Mouse (Mus musculus) heart, postnatal 25 days (tissue): Measurements from ENCODE around the gene Pipox. TPM values are rescaled to one million over a fixed set of nuclear protein-coding genes. Genes with fewer than 3 reads are reported as not detected.
A peak's percentile ranks its signal among the peaks of the same experiment; 100 is the strongest.

Experiments used
- DNase-seq: peaks from one replicate; pipeline ENCODE4 v3.0.0; 2022; ENCODE audit warnings: low spot score
- intact Hi-C: fragments of 180-260 bp; cut with DNase I; formaldehyde crosslinking; loops from one replicate; pipeline ENCODE4 v1.15.1; 2025
- total RNA-seq, 2 experiments: library from RNA; stranded (reverse); gene quantifications; 2 replicates each; pipeline ENCODE4 v1.2.3; 2021

Pipox gene
- 1 to 10 TPM in 1 of 2 experiments, under 1 TPM in 1; 0.52 to 1.3 TPM for total RNA-seq

DNA sequence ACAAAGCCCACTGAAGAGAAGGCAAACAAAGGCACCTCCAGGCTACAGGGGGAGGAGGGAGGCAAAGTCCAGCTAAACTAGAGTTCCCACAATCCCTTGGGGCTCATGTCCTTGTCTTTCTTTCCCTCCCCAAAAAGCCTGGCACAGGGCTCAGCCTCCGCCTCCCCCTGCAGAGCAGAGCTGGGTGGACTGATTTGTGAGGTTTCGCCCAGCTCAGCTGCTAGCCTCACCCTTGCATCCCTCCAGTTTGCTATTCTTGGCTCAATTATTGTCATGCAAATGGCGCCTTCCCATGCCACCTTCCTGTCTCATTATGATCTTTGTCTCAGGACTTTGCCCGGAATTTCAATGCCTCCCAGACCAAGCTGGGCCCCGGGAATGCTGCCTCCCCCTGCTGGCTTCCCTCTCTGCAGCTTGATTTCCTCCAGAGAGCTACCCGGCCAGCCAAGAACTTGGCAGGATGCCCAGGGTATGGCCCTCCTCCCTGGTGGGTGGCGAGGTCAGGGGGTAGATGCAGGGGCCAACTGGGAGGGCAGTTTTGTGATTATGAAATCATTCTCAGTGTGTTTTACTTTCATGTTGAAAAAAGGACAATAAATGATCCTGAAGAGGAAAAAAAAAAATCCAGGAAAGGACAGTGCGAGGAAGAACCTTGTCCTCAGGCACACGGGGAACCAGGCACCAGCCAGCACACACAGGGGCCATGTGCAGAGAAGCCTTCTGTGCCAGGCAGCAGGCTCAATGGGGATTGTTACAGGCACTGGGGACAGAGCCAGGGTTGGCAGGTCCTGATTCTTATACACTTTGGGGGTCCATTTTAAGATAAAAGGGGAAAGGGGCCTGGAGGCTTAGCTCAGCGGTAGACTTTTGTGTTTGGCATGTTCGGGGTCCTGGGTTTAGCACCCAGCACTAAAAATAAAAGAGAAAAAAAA, at the start of gene Pipox:
Pipox (minus strand) TSS at position 310 of the 932 bp plus-strand sequence.
- intact Hi-C loops, result no loop called here
- DNase-seq, result peak; percentile 74

GRCm38 (mm10) chr11:77942230-77942629, 48.3 kb upstream of the Pipox start:
- DNase-seq, result no peak
- intact Hi-C loops, result no loop called here

DNA sequence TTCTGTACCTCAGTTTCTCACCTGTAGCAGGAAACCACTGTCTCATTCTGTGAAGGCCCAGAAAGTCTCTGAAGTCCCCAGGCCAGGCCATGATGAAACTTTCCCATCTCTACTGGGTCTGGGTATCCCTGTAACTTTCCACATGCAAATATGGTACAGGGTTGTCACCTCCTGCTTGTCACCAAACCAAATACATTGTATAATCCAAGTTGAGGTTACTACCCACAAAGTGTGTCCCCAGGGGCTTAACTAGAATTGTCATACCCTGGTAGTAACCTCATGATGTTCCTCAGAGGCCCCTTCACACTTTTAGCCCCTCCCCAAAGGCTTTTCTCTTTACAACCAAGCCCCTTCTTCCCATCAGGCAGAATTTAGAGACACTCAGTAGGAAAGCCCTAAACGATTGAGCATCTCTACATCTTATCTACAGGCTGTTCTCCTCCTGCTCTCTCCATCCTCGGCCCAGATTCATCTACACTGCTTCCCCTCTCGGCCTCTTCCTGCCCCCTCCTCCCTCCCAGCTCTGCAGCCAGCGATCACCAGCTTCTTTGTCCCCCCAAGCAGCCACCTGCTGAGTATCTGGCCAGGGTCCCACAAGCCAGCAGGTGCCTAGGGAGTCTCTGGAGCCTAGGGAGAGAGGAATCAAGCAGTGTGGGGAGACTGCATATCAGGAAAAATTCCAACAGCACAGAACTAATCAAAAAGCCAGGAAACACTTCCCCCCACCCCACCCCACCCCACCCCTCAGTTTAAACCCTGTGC, 43.9 kb upstream of the Pipox start:
- intact Hi-C loops, result no loop called here
- DNase-seq, result no peak

GRCm38 (mm10) chr11:77936846-77937245, 43.0 kb upstream of the Pipox start:
- no peak for DNase-seq
- intact Hi-C loops, result no loop called here

GRCm38 (mm10) chr11:77934568-77935311, 40.8 kb upstream of the Pipox start:
- intact Hi-C loops, result no loop called here
- DNase-seq, result no peak

GRCm38 (mm10) chr11:77934111-77934521, 40.2 kb upstream of the Pipox start:
- intact Hi-C loops, result no loop called here
- DNase-seq, result no peak

DNA sequence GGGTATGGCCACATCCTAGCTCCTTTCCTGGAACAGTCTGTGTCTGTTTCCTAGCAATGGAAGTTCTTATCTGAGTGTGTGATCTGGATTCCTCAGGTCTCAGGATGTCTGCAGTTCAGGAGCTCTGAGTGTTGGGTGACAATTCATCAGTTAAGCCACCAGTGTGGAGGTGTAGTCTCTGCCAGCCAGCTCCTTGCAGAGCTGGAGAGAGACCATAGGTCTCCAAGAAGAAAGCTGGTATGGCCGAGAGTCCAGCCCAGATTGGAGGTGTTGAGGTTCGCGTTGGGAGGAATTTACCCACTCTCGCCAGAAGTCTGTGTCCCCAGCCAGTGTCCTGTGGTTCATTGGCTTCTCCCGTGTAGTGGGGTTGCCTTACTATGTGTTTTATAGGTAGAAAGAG, 38.7 kb upstream of the Pipox start:
- intact Hi-C loops, result no loop called here
- no peak for DNase-seq

GRCm38 (mm10) chr11:77931541-77932433, 37.9 kb upstream of the Pipox start:
- no peak for DNase-seq
- intact Hi-C loops, result no loop called here

DNA sequence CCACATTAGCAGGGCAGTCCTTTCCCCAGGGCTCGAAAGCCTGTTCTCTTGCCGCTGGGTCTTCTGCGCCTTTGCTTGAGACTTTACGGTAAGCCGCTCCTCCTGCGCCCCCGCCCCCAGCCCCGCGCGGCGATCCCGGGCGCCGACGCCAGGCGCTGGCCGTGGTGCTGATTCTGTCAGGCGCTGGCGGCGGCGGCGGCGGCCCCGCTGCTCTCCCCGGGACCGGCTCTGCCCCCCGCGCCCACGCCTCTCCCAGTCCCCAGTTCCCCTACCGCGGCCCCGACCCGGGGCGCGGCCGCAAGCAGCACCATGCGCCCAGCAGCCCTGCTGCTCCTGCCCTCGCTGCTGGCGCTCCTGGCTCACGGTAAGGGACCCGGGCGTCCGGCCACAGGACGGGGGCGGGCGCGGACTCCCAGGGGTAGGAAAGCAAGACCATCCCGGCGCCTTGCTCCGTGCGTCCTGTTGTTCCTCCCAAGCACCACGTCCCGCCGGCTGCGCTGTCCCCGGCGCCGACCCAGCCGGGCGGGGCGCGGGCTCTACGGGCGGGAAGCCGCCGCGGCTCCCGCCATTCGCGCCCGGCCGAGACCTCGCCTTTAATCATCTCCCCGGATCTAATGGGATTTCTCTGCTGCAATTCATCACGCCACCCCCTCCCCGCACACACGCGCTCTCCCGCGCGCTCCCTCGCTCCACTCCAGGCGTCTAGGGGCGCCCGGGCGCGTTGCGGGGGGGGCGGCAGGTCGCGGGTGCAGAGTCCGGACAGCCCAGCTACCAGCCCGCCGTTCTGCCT, 37.0 kb upstream of the Pipox start, which contains the start of gene Sez6:
Sez6 (plus strand) TSS at position 50 of the 790 bp plus-strand sequence.
- intact Hi-C loops, result no loop called here
- DNase-seq, result peak; percentile 10

DNA sequence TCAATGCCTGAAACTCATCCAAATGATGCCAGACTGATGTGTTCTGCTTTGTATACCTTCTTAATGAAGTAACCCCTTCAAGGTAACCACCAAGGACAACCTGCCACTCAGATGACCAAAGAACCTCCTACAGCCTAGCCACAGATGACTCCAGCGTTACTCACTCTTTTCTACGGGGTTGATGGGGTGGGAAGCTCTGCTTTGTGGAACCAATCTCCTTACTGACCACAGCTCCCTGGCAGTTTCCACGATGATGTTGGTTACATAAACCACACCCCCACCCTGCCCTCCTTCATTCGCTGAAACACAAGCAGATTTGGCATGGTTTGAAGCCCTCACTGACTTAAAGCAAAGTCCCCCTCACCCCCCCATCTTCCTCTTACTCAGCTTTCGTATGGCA, 33.9 kb upstream of the Pipox start:
- DNase-seq, result no peak
- intact Hi-C loops, result no loop called here

- intact Hi-C loops, result no loop called here
- no peak for DNase-seq
Observed at GRCm38 (mm10) chr11:77926666-77927065, 32.8 kb upstream of the Pipox start.

DNA sequence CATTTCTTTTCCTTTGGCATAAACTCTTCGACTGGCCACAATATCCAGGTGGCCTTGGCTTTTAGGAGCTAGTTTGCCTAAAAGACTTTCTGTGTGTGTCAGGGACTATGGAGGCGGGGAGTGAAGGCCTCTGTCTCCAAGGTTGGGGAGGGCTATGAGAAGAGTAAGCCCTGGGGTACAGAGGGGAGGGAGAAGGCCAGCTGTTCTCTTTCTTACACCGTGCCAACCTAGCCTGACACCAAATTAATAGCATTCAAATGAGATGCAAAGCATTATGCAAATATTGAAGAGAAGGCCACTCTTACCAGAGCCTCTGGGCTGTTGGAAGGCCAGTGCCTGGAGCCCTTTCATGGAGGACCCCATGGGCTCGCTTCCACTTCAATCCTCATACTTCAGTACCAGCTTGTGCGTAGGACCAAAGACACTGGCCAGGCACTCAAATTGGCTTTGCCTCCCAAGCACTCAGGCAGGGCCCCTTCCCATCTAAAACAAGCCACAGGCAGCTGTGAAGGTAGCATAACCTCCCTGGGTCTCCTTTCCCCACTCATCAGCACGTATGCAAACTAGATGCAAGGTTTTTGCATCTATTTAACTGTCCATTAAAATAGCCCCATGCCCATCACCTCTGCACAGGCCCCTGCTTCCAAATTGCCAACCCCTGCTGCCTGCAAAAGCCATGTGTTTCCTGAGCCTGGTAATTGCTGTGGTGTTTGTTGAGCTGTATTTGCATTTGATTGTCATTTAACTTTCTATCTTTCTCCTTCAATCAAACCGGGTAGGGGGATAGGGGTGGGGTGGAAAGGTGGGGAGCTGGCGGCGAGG, 32.2 kb upstream of the Pipox start:
- intact Hi-C loops, result no loop called here
- no peak for DNase-seq

- intact Hi-C loops, result no loop called here
- no peak for DNase-seq
Observed at GRCm38 (mm10) chr11:77923285-77923684, 29.4 kb upstream of the Pipox start.

DNA sequence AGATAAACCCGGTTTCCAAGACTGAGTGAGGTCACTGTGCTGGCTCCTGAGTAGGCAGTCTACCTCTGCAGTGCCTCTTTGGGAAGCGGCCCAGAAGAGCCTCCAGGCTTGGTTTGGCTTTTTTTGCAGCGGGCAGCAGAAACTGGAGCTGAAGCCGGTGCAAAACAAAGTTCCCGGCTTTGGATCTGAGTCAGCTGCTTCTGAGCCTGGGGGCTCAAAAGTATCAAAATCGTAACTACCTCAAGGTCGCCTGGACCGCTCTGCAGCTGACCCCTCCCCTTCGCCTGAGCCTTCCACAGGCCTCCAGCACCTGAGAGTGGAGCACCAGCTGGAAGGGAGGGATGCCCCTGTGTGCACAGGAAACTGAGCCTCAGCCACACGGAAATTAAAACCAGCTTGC, 23.3 kb upstream of the Pipox start:
- no peak for DNase-seq
- intact Hi-C loops, result no loop called here

- intact Hi-C loops, result no loop called here
- no peak for DNase-seq
Observed at GRCm38 (mm10) chr11:77916741-77917140, 22.8 kb upstream of the Pipox start.

GRCm38 (mm10) chr11:77914598-77915260, 20.8 kb upstream of the Pipox start:
- intact Hi-C loops, result no loop called here
- no peak for DNase-seq

DNA sequence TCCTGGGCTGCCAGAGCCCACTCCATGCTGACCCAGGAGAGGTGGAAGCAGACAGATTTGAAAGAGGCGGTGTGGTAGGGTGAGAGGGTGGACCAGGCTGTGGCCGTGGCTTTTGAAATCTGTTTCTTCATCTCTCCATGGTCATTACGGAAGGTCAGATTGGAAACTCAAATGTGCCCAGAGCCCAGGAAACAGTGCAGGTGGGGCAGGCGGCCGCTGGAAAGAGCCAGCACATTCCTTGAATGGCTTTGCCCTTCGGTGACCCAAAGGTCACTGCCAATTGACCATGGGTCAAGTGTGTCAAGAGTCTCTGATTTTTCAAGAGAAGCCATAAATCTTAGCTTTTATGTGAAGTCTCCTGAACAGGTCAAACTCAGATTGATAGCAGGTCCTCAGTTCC, 19.6 kb upstream of the Pipox start:
- DNase-seq, result no peak

More for the DNA sequence above, 19.6 kb upstream of the Pipox start:
- intact Hi-C loops, result no loop called here
